4 mouse cellular contexts compared by ENCODE assay signal in genomic region chr14:53159012-53159411, GRCm38 (mm10).
ATAC-seq lines count a peak whose summit lies in the region.

No protein-coding gene starts in this region.

- peak; percentile 96 for ATAC-seq in activated CD4-positive, CD25-positive, alpha-beta regulatory T cell, adult 4 months
- peak; percentile 92 for ATAC-seq in granulocyte monocyte progenitor cell, adult 5-6 weeks (replicated peaks; ENCODE audit: poor library complexity, severe bottlenecking)
- peak; percentile 93 for ATAC-seq in inflammation-experienced regulatory T-cells, adult 6 months
- ATAC-seq in megakaryocyte progenitor cell, adult 5-6 weeks (replicated peaks; ENCODE audit: poor library complexity), result peak; percentile 99

Comparison
In these comparisons a context has a peak if more than half of its experiments do, and no peak if none do; other contexts are left out.
1. Peak in every context shown above with its lines: ATAC-seq.